Mouse (Mus musculus) heart, postnatal 0 days (tissue): Measurements from ENCODE around the gene Acnat1.
"Not testable (repeated sequence)": the region's sequence is repeated elsewhere in the genome, so short reads cannot be mapped to it uniquely, and the experiment has no call there.

Experiments used
- CTCF ChIP-seq: IDR thresholded peaks from 2 replicates; pipeline ENCODE4 v1.5.1; 2016; ENCODE audit warnings: antibody characterized with exemption, control low read depth, low read depth
- EP300 ChIP-seq: IDR thresholded peaks from 2 replicates; pipeline ENCODE4 v1.6.1; 2016; ENCODE audit warnings: antibody characterized with exemption, low read depth

DNA sequence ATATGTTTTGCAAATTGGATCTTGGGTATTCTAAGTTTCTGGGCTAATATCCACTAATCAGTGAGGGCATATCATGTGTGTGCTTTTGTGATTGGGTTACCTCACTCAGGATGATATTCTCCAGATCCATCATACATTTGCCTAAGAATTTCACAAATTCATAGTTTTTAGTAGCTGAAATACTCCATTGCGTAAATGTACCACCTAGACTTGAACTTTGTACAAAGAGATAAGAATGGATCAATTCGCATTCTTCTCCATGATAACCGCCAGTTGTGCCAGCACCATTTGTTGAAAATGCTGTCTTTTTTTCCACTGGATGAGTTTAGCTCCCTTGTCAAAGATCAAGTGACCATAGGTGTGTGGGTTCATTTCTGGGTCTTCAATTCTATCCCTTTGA lies 36.7 kb downstream of the Acnat1 start:
- not testable (repeated sequence) for TF ChIP-seq EP300, CTCF
